Mouse (Mus musculus) embryo, embryonic 11.5 days (tissue): Measurements from ENCODE around the gene Il22ra2.

Experiments
- DNase-seq: peaks from one replicate; pipeline ENCODE4 v3.0.0-alpha.2; 2012; ENCODE audit warnings: low read depth, low spot score

Gene Il22ra2

GRCm38 (mm10) chr10:19621408-19622048, at the start of gene Il22ra2:
TSS of gene Il22ra2 (plus strand) at chr10:19621998.
- no peak for DNase-seq

- DNase-seq: no peak
These were observed 44.2 kb upstream of the Il22ra2 start for GRCm38 (mm10) chr10:19577571-19577970.

- DNase-seq: no peak
These were observed 43.8 kb upstream of the Il22ra2 start for GRCm38 (mm10) chr10:19578001-19578400.

- no peak for DNase-seq
These were observed 43.3 kb upstream of the Il22ra2 start for GRCm38 (mm10) chr10:19578409-19578986.

- DNase-seq: no peak
These were observed 41.1 kb upstream of the Il22ra2 start for GRCm38 (mm10) chr10:19580660-19581059.

- no peak for DNase-seq
These were observed 39.8 kb upstream of the Il22ra2 start for GRCm38 (mm10) chr10:19581844-19582582.

- DNase-seq: no peak
These were observed 38.9 kb upstream of the Il22ra2 start for GRCm38 (mm10) chr10:19582806-19583430.

- DNase-seq: no peak
These were observed 37.7 kb upstream of the Il22ra2 start for GRCm38 (mm10) chr10:19584064-19584463.

GRCm38 (mm10) chr10:19584846-19585245, 37.0 kb upstream of the Il22ra2 start:
- no peak for DNase-seq

- DNase-seq: no peak
These were observed 35.9 kb upstream of the Il22ra2 start for GRCm38 (mm10) chr10:19585860-19586259.

- DNase-seq: no peak
These were observed 34.5 kb upstream of the Il22ra2 start for GRCm38 (mm10) chr10:19587281-19587680.

- no peak for DNase-seq
These were observed 32.2 kb upstream of the Il22ra2 start for GRCm38 (mm10) chr10:19589626-19590025.

- no peak for DNase-seq
These were observed 30.5 kb upstream of the Il22ra2 start for GRCm38 (mm10) chr10:19591286-19591640.

- DNase-seq: peak; percentile 99
These were observed 30.0 kb upstream of the Il22ra2 start, which contains the start of gene Ifngr1 for GRCm38 (mm10) chr10:19591641-19592441. TSS of gene Ifngr1 (plus strand) at chr10:19591949.

- DNase-seq: no peak
These were observed 29.2 kb upstream of the Il22ra2 start for GRCm38 (mm10) chr10:19592556-19592955.

GRCm38 (mm10) chr10:19593296-19593695, 28.5 kb upstream of the Il22ra2 start:
- DNase-seq: no peak

GRCm38 (mm10) chr10:19594201-19594905, 27.4 kb upstream of the Il22ra2 start:
- DNase-seq: no peak

GRCm38 (mm10) chr10:19596866-19597265, 24.9 kb upstream of the Il22ra2 start:
- DNase-seq: no peak

- no peak for DNase-seq
These were observed 23.7 kb upstream of the Il22ra2 start for GRCm38 (mm10) chr10:19598091-19598490.

- no peak for DNase-seq
These were observed 22.3 kb upstream of the Il22ra2 start for GRCm38 (mm10) chr10:19599331-19600092.
